Mouse (Mus musculus): ENCODE data around the gene Tmem94. TPM values are rescaled to one million over a fixed set of nuclear protein-coding genes. Genes with fewer than 3 reads are reported as not detected.

The Tmem94 gene
- polyA plus RNA-seq, 1 experiment from 2014 or later, result 16.4 TPM

GRCm38 (mm10) chr11:115829036-115829435 lies 63.8 kb downstream of the Tmem94 start:
- ATAC-seq (ENCODE audit: low FRiP score) (no peak), DNase-seq (ENCODE audit: low spot score) (no peak)
- no peak overlapping the region for H3K4me2 ChIP-seq (replicated peaks; ENCODE audit: low read depth, low read length)
- no peak overlapping the region for H3K9ac ChIP-seq (ENCODE audit: low read depth, low read length)
- no peak overlapping the region for H3K4me3 ChIP-seq (ENCODE audit: low read depth, low read length)
- peaks cover 13% of the 10 kb centered on the region for H3K27me3 ChIP-seq (ENCODE audit: control insufficient read depth, insufficient read depth, low read length)
- peaks cover 10% of the 10 kb centered on the region for H3K4me1 ChIP-seq (replicated peaks; ENCODE audit: control insufficient read depth, insufficient read depth, low read length)
- no peaks in the 10 kb centered on the region for H3K9me3 ChIP-seq (ENCODE audit: control insufficient read depth, low read length)
- 63% methylated on average over 4 of the region's 4 CpGs for WGBS
- H3K36me3 ChIP-seq (ENCODE audit: control insufficient read depth, insufficient read depth, low read length), result no peaks in the 10 kb centered on the region
- H3K27ac ChIP-seq (ENCODE audit: low read depth, low read length), result no peak overlapping the region

- 16% methylated on average over 25 of the region's 25 CpGs for WGBS
- no peaks in the 10 kb centered on the region for H3K36me3 ChIP-seq (ENCODE audit: control insufficient read depth, insufficient read depth, low read length)
- no peak overlapping the region for H3K27ac ChIP-seq (ENCODE audit: low read depth, low read length)
- ATAC-seq (ENCODE audit: low FRiP score) (no peak), DNase-seq (ENCODE audit: low spot score) (no peak)
- no peak overlapping the region for H3K9ac ChIP-seq (ENCODE audit: low read depth, low read length)
- H3K27me3 ChIP-seq (ENCODE audit: control insufficient read depth, insufficient read depth, low read length), result peaks cover 2% of the 10 kb centered on the region; the same call in 1 of the 2 replicates
- no peak overlapping the region for H3K4me2 ChIP-seq (replicated peaks; ENCODE audit: low read depth, low read length)
- no peak overlapping the region for H3K4me3 ChIP-seq (ENCODE audit: low read depth, low read length)
- H3K9me3 ChIP-seq (ENCODE audit: control insufficient read depth, low read length), result no peaks in the 10 kb centered on the region
- H3K4me1 ChIP-seq (replicated peaks; ENCODE audit: control insufficient read depth, insufficient read depth, low read length), result peaks cover 6% of the 10 kb centered on the region
These were observed 65.5 kb downstream of the Tmem94 start for GRCm38 (mm10) chr11:115830550-115831325.

- no peak overlapping the region for H3K27ac ChIP-seq (ENCODE audit: low read depth, low read length)
- H3K36me3 ChIP-seq (ENCODE audit: control insufficient read depth, insufficient read depth, low read length), result no peaks in the 10 kb centered on the region
- H3K4me3 ChIP-seq (ENCODE audit: low read depth, low read length), result no peak overlapping the region
- no peak overlapping the region for H3K4me2 ChIP-seq (replicated peaks; ENCODE audit: low read depth, low read length)
- no peak for ATAC-seq (ENCODE audit: low FRiP score)
- no peak overlapping the region for H3K9ac ChIP-seq (ENCODE audit: low read depth, low read length)
- peaks cover 6% of the 10 kb centered on the region for H3K4me1 ChIP-seq (replicated peaks; ENCODE audit: control insufficient read depth, insufficient read depth, low read length)
- H3K27me3 ChIP-seq (ENCODE audit: control insufficient read depth, insufficient read depth, low read length), result peaks cover 2% of the 10 kb centered on the region; the same call in 1 of the 2 replicates
- no peaks in the 10 kb centered on the region for H3K9me3 ChIP-seq (ENCODE audit: control insufficient read depth, low read length)
- no peak for DNase-seq (ENCODE audit: low spot score)
- WGBS, result 45% methylated on average over 3 of the region's 3 CpGs
These were observed 66.3 kb downstream of the Tmem94 start for GRCm38 (mm10) chr11:115831518-115831917.

- no peak overlapping the region for H3K9ac ChIP-seq (ENCODE audit: low read depth, low read length)
- H3K27me3 ChIP-seq (ENCODE audit: control insufficient read depth, insufficient read depth, low read length), result peaks cover 2% of the 10 kb centered on the region; the same call in 1 of the 2 replicates
- H3K9me3 ChIP-seq (ENCODE audit: control insufficient read depth, low read length), result no peaks in the 10 kb centered on the region
- 58% methylated on average over 6 of the region's 6 CpGs for WGBS
- no peak overlapping the region for H3K4me2 ChIP-seq (replicated peaks; ENCODE audit: low read depth, low read length)
- H3K4me1 ChIP-seq (replicated peaks; ENCODE audit: control insufficient read depth, insufficient read depth, low read length), result peaks cover 6% of the 10 kb centered on the region
- no peaks in the 10 kb centered on the region for H3K36me3 ChIP-seq (ENCODE audit: control insufficient read depth, insufficient read depth, low read length)
- no peak overlapping the region for H3K4me3 ChIP-seq (ENCODE audit: low read depth, low read length)
- ATAC-seq (ENCODE audit: low FRiP score), result no peak
- no peak overlapping the region for H3K27ac ChIP-seq (ENCODE audit: low read depth, low read length)
- DNase-seq (ENCODE audit: low spot score), result no peak
These were observed 66.8 kb downstream of the Tmem94 start for GRCm38 (mm10) chr11:115832064-115832463.

- no peak for DNase-seq (ENCODE audit: low spot score)
These were observed 67.3 kb downstream of the Tmem94 start for GRCm38 (mm10) chr11:115832523-115832922.

GRCm38 (mm10) chr11:115833021-115833513 lies 67.8 kb downstream of the Tmem94 start:
- 18% methylated on average over 8 of the region's 8 CpGs for WGBS
- Histone ChIP-seq H3K36me3 (ENCODE audit: control insufficient read depth, insufficient read depth, low read length) (no peaks in the 10 kb centered on the region), H3K9ac (ENCODE audit: low read depth, low read length) (no peak overlapping the region), H3K9me3 (ENCODE audit: control insufficient read depth, low read length) (no peaks in the 10 kb centered on the region), H3K4me1 (replicated peaks; ENCODE audit: control insufficient read depth, insufficient read depth, low read length) (peaks cover 6% of the 10 kb centered on the region), H3K27ac (ENCODE audit: low read depth, low read length) (no peak overlapping the region), H3K4me3 (ENCODE audit: low read depth, low read length) (no peak overlapping the region), H3K4me2 (replicated peaks; ENCODE audit: low read depth, low read length) (no peak overlapping the region), H3K27me3 (ENCODE audit: control insufficient read depth, insufficient read depth, low read length) (peaks cover 2% of the 10 kb centered on the region; the same call in 1 of the 2 replicates)
- DNase-seq (ENCODE audit: low spot score) (no peak), ATAC-seq (ENCODE audit: low FRiP score) (no peak)

More at GRCm38 (mm10) chr11:115832523-115832922, 67.3 kb downstream of the Tmem94 start:
- Histone ChIP-seq H3K9me3 (ENCODE audit: control insufficient read depth, low read length) (no peaks in the 10 kb centered on the region), H3K27me3 (ENCODE audit: control insufficient read depth, insufficient read depth, low read length) (peaks cover 2% of the 10 kb centered on the region; the same call in 1 of the 2 replicates), H3K27ac (ENCODE audit: low read depth, low read length) (no peak overlapping the region), H3K4me3 (ENCODE audit: low read depth, low read length) (no peak overlapping the region), H3K9ac (ENCODE audit: low read depth, low read length) (no peak overlapping the region), H3K4me1 (replicated peaks; ENCODE audit: control insufficient read depth, insufficient read depth, low read length) (peaks cover 6% of the 10 kb centered on the region), H3K4me2 (replicated peaks; ENCODE audit: low read depth, low read length) (no peak overlapping the region), H3K36me3 (ENCODE audit: control insufficient read depth, insufficient read depth, low read length) (no peaks in the 10 kb centered on the region)
- no peak for ATAC-seq (ENCODE audit: low FRiP score)
- 8% methylated on average over 8 of the region's 8 CpGs for WGBS

GRCm38 (mm10) chr11:115834033-115834432 lies 68.8 kb downstream of the Tmem94 start:
- WGBS, result 48% methylated on average over 6 of the region's 6 CpGs
- H3K9ac ChIP-seq (ENCODE audit: low read depth, low read length), result no peak overlapping the region
- H3K4me3 ChIP-seq (ENCODE audit: low read depth, low read length), result no peak overlapping the region
- peaks cover 6% of the 10 kb centered on the region for H3K4me1 ChIP-seq (replicated peaks; ENCODE audit: control insufficient read depth, insufficient read depth, low read length)
- H3K4me2 ChIP-seq (replicated peaks; ENCODE audit: low read depth, low read length), result no peak overlapping the region
- ATAC-seq (ENCODE audit: low FRiP score) (no peak), DNase-seq (ENCODE audit: low spot score) (no peak)
- no peaks in the 10 kb centered on the region for H3K36me3 ChIP-seq (ENCODE audit: control insufficient read depth, insufficient read depth, low read length)
- peaks cover 2% of the 10 kb centered on the region; the same call in 1 of the 2 replicates for H3K27me3 ChIP-seq (ENCODE audit: control insufficient read depth, insufficient read depth, low read length)
- H3K27ac ChIP-seq (ENCODE audit: low read depth, low read length), result no peak overlapping the region
- H3K9me3 ChIP-seq (ENCODE audit: control insufficient read depth, low read length), result no peaks in the 10 kb centered on the region

- WGBS, result 42% methylated on average over 11 of the region's 11 CpGs
- Histone ChIP-seq H3K4me3 (ENCODE audit: low read depth, low read length) (no peak overlapping the region), H3K4me2 (replicated peaks; ENCODE audit: low read depth, low read length) (no peak overlapping the region), H3K9ac (ENCODE audit: low read depth, low read length) (no peak overlapping the region), H3K27me3 (ENCODE audit: control insufficient read depth, insufficient read depth, low read length) (no peaks in the 10 kb centered on the region; the same call in 1 of the 2 replicates), H3K36me3 (ENCODE audit: control insufficient read depth, insufficient read depth, low read length) (no peaks in the 10 kb centered on the region), H3K27ac (ENCODE audit: low read depth, low read length) (no peak overlapping the region), H3K4me1 (replicated peaks; ENCODE audit: control insufficient read depth, insufficient read depth, low read length) (peaks cover 6% of the 10 kb centered on the region), H3K9me3 (ENCODE audit: control insufficient read depth, low read length) (no peaks in the 10 kb centered on the region)
- ATAC-seq (ENCODE audit: low FRiP score), result no peak
- DNase-seq (ENCODE audit: low spot score), result no peak
These were observed 71.6 kb downstream of the Tmem94 start for GRCm38 (mm10) chr11:115836656-115837395.

Data from hindbrain, embryonic 11.5 days (tissue).